Mouse (Mus musculus) MEL (cell line): ENCODE data around the gene Pcsk5.

Experiments used
- CHD2 ChIP-seq: IDR thresholded peaks from 2 replicates; pipeline ENCODE4 v1.6.1; 2011; ENCODE audit warnings: low read length, improper control_type of control experiment
- CTCF ChIP-seq, 3 experiments: IDR thresholded peaks in 2 of 3; conservative IDR thresholded peaks in 1 of 3; 2 replicates each; pipeline ENCODE4 v1.5.1; 2011 to 2012; ENCODE audit warnings: low read length in 3 of 3, low read depth in 2 of 3, mild to moderate bottlenecking in 2 of 3, improper control_type of control experiment in 1 of 3, inconsistent platforms in 1 of 3, mixed read lengths in 1 of 3, moderate library complexity in 1 of 3; ENCODE audit not compliant: control insufficient read depth in 1 of 3, insufficient read depth in 1 of 3, poor library complexity in 1 of 3, severe bottlenecking in 1 of 3
- ETS1 ChIP-seq: IDR thresholded peaks from 2 replicates; pipeline ENCODE4 v1.6.1; 2012; ENCODE audit warnings: low read depth, mild to moderate bottlenecking, inconsistent platforms, low read length, improper control_type of control experiment, moderate library complexity
- GABPA ChIP-seq: IDR thresholded peaks from 2 replicates; pipeline ENCODE4 v1.6.1; 2012; ENCODE audit warnings: low read depth, mild to moderate bottlenecking, inconsistent platforms, low read length, improper control_type of control experiment, moderate library complexity
- KAT2A ChIP-seq: conservative IDR thresholded peaks from 2 replicates; pipeline ENCODE4 v1.6.1; 2012; ENCODE audit warnings: low read depth, low read length, improper control_type of control experiment, inconsistent platforms
- MAFK ChIP-seq: IDR thresholded peaks from 2 replicates; pipeline ENCODE4 v1.6.1; 2011; ENCODE audit warnings: low read depth, mild to moderate bottlenecking, low read length, improper control_type of control experiment, borderline replicate concordance
- MYC ChIP-seq: IDR thresholded peaks from 2 replicates; pipeline ENCODE4 v1.6.1; 2011; ENCODE audit warnings: low read depth, mild to moderate bottlenecking, low read length, improper control_type of control experiment, moderate library complexity
- TAL1 ChIP-seq: IDR thresholded peaks from 2 replicates; pipeline ENCODE4 v1.6.1; 2012; ENCODE audit warnings: mild to moderate bottlenecking, inconsistent platforms, low read length, moderate library complexity, mixed read lengths
- ZC3H11A ChIP-seq: IDR thresholded peaks from 2 replicates; pipeline ENCODE4 v1.6.1; 2012; ENCODE audit warnings: low read depth, mild to moderate bottlenecking, inconsistent platforms, low read length, improper control_type of control experiment

GRCm38 (mm10) chr19:17443581-17443980, 393.9 kb downstream of the Pcsk5 start:
- TF ChIP-seq ZC3H11A (no peak), MYC (no peak), CTCF (IDR thresholded peaks at IDR 0.05 in 2 of 3, conservative IDR thresholded peaks at IDR 0.05 in 1 of 3; ENCODE audit: control insufficient read depth in 1 of 3, insufficient read depth in 1 of 3, low read depth in 2 of 3, low read length in 3 of 3, poor library complexity in 1 of 3, severe bottlenecking in 1 of 3) (no peak), KAT2A (no peak), CHD2 (no peak), MAFK (no peak), GABPA (no peak), TAL1 (no peak), ETS1 (no peak)
